Mouse (Mus musculus) midbrain, postnatal 0 days (tissue): ENCODE measurements around the gene Piga. TPM values are rescaled to one million over a fixed set of nuclear protein-coding genes. Genes with fewer than 3 reads are reported as not detected.
A peak's percentile ranks its signal among the peaks of the same experiment; 100 is the strongest.

Experiments
- ATAC-seq: fragments of 200-750 bp; cut with Nextera tagmentation; 2 replicates; pipeline ENCODE4 v1.8.0; 2017; ENCODE audit warnings: moderate number of reproducible peaks, mild to moderate bottlenecking, moderate TSS enrichment, moderate library complexity; ENCODE audit not compliant: low FRiP score
- DNase-seq: peaks from one replicate; pipeline ENCODE4 v3.0.0-alpha.2; 2015; ENCODE audit warnings: low spot score
- H3K27ac ChIP-seq: fragments of 300-500 bp; sonication (generic); 2 replicates; pipeline ENCODE4 v1.5.1; 2014; ENCODE audit warnings: low read depth, mild to moderate bottlenecking, low read length, mixed read lengths
- H3K27me3 ChIP-seq: fragments of 300-500 bp; sonication (generic); 2 replicates; pipeline ENCODE4 v1.6.1; 2014; ENCODE audit warnings: low read length, control low read depth, mixed read lengths; ENCODE audit not compliant: insufficient read depth
- H3K36me3 ChIP-seq: fragments of 300-500 bp; sonication (generic); 2 replicates; pipeline ENCODE4 v1.6.1; 2014; ENCODE audit warnings: low read length, control low read depth, mixed read lengths; ENCODE audit not compliant: insufficient read depth
- H3K4me1 ChIP-seq: fragments of 300-500 bp; sonication (generic); 2 replicates; pipeline ENCODE4 v1.6.1; 2014; ENCODE audit warnings: mild to moderate bottlenecking, control low read depth, antibody characterized with exemption, low read length, mixed read lengths; ENCODE audit not compliant: insufficient read depth
- H3K4me2 ChIP-seq: fragments of 300-500 bp; sonication (generic); 2 replicates; pipeline ENCODE4 v1.6.1; 2014; ENCODE audit warnings: low read depth, mild to moderate bottlenecking, low read length, mixed read lengths; ENCODE audit not compliant: poor library complexity, severe bottlenecking
- H3K4me3 ChIP-seq: fragments of 300-500 bp; sonication (generic); 2 replicates; pipeline ENCODE4 v1.5.1; 2014; ENCODE audit warnings: low read depth, mild to moderate bottlenecking, low read length, moderate library complexity
- H3K9ac ChIP-seq: fragments of 300-500 bp; sonication (generic); replicated peaks from 2 replicates; pipeline ENCODE4 v1.6.1; 2014; ENCODE audit warnings: mild to moderate bottlenecking, low read length, moderate library complexity, mixed read lengths; ENCODE audit not compliant: poor library complexity, severe bottlenecking
- H3K9me3 ChIP-seq: fragments of 300-500 bp; sonication (generic); 2 replicates; pipeline ENCODE4 v1.6.1; 2016; ENCODE audit warnings: low read length, control low read depth
- CTCF ChIP-seq: IDR thresholded peaks from 2 replicates; pipeline ENCODE4 v1.5.1; 2016; ENCODE audit warnings: antibody characterized with exemption, mild to moderate bottlenecking
- WGBS: fragments of 180-500 bp; shearing (Covaris S2); extraction: QIAGEN DNeasy Blood & Tissue Kit; methylation state at CpG from one replicate; pipeline ENCODE4 v1.1.7; 2014; 5-methylcytosine and 5-hydroxymethylcytosine counted together
- polyA plus RNA-seq: library from polyadenylated mRNA; unstranded; fragments of >200 nt; fragmentation: Nextera tagmentation; extraction: Ambion mirVana; gene quantifications from 2 replicates; pipeline ENCODE4 v1.2.1, GENCODE M21; 2015
- total RNA-seq: library from RNA; depleted of rRNA; stranded (reverse); fragments of >200 nt; gene quantifications from 2 replicates; pipeline ENCODE4 v1.2.3, GENCODE M21; 2014

Gene Piga
- total and polyA plus RNA-seq, 2 experiments from 2014 or later = 1.8 to 2.0 TPM

DNA sequence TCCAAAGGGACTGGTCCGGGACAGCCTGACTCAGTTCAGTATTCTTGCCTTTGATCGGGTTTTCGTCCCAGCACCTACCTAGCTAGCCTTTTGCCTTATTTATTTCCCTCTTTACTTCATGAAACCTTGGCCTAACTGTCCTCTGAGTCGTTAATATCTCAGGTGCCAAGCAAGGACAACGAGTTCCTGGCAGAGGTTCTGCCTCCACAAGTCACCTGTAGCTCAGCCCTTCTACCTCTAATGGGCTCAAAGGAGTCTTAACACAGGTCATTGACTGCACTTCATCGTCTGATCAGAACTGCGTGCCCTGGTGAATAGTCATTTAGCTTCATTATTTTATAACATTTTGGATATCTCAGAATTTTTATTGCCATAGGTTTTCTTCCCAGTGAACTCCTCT lies 19.9 kb downstream of the Piga start:
- no peaks in the 10 kb centered on the region for H3K9me3 ChIP-seq
- 89% methylated on average over 7 of the region's 7 CpGs for WGBS
- ATAC-seq (no peak), DNase-seq (no peak)
- no peak overlapping the region for H3K27ac ChIP-seq
- H3K4me3 ChIP-seq = no peak overlapping the region
- H3K4me2 ChIP-seq = no peak overlapping the region
- no peaks in the 10 kb centered on the region for H3K4me1 ChIP-seq
- H3K9ac ChIP-seq = no peak overlapping the region
- no peaks in the 10 kb centered on the region for H3K27me3 ChIP-seq
- H3K36me3 ChIP-seq = no peaks in the 10 kb centered on the region
- no peak for TF ChIP-seq CTCF

DNA sequence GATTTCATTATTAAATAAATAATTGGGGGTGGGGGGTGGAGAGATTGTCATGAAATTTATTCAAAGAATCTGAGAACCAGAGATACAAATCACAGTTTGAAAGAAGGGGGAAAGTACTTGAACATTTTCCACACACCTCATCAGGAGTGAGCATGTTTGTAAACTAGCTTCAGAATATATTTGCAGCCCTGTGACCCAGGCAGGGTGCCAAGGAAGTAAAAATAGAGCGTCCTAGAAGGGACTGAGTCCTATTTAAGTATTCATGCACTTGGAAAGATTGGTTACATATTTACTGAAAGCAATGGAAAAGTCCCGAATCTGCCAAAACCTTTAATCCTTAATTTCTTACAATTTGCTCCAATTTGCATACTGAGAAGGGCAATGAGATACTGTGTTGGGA lies 20.6 kb downstream of the Piga start:
- no peak overlapping the region for H3K9ac ChIP-seq
- H3K4me1 ChIP-seq = no peaks in the 10 kb centered on the region
- no peak overlapping the region for H3K27ac ChIP-seq
- H3K4me3 ChIP-seq = no peak overlapping the region
- H3K4me2 ChIP-seq = no peak overlapping the region
- no peak for DNase-seq
- 71% methylated on average over 2 of the region's 2 CpGs for WGBS
- H3K27me3 ChIP-seq = no peaks in the 10 kb centered on the region
- ATAC-seq = no peak
- TF ChIP-seq CTCF = no peak
- no peaks in the 10 kb centered on the region for H3K36me3 ChIP-seq
- H3K9me3 ChIP-seq = no peaks in the 10 kb centered on the region

DNA sequence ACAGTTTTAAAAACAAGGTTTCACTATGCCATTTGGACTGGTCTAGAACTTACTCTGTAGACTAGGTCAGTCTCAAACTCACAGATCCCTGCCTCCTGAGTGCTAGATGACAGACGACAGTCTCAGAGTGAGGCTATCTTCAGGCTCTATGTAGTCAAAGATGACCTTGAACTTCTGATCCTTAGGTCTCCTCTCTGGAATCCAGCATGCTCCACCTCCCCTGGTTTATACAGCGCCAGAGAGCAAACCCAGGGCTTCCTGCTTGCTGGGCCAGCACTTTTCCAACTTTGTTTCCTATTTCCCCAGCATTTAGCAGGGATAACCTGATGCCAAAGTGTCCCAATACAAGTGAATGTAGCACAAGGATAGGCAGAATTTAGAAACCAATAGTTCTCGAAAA lies 21.1 kb downstream of the Piga start:
- no peak for TF ChIP-seq CTCF
- no peaks in the 10 kb centered on the region; the same call in 1 of the 2 replicates for H3K27me3 ChIP-seq
- no peaks in the 10 kb centered on the region for H3K9me3 ChIP-seq
- H3K36me3 ChIP-seq = no peaks in the 10 kb centered on the region
- H3K4me1 ChIP-seq = no peaks in the 10 kb centered on the region
- no peak overlapping the region for H3K9ac ChIP-seq
- no peak overlapping the region for H3K4me3 ChIP-seq
- 78% methylated on average over 3 of the region's 3 CpGs for WGBS
- H3K27ac ChIP-seq = no peak overlapping the region
- ATAC-seq (no peak), DNase-seq (no peak)
- H3K4me2 ChIP-seq = no peak overlapping the region

- no peak for TF ChIP-seq CTCF
- Histone ChIP-seq H3K27me3 (no peaks in the 10 kb centered on the region; the same call in 1 of the 2 replicates), H3K4me1 (no peaks in the 10 kb centered on the region), H3K9me3 (no peaks in the 10 kb centered on the region), H3K27ac (no peak overlapping the region), H3K9ac (no peak overlapping the region), H3K4me3 (no peak overlapping the region), H3K4me2 (no peak overlapping the region), H3K36me3 (no peaks in the 10 kb centered on the region)
- no peak for ATAC-seq
- WGBS = 83% methylated on average over 3 of the region's 3 CpGs
- no peak for DNase-seq
These were observed 21.7 kb downstream of the Piga start for GRCm38 (mm10) chrX:164441306-164441705.

GRCm38 (mm10) chrX:164445601-164446000 lies 26.0 kb downstream of the Piga start:
- Histone ChIP-seq H3K27ac (no peak overlapping the region), H3K4me3 (no peak overlapping the region), H3K4me2 (no peak overlapping the region), H3K27me3 (no peaks in the 10 kb centered on the region; the same call in 1 of the 2 replicates), H3K9me3 (no peaks in the 10 kb centered on the region), H3K4me1 (no peaks in the 10 kb centered on the region), H3K36me3 (no peaks in the 10 kb centered on the region), H3K9ac (no peak overlapping the region)
- DNase-seq = no peak
- ATAC-seq = no peak
- TF ChIP-seq CTCF = no peak
- WGBS = 91% methylated on average over 12 of the region's 12 CpGs

DNA sequence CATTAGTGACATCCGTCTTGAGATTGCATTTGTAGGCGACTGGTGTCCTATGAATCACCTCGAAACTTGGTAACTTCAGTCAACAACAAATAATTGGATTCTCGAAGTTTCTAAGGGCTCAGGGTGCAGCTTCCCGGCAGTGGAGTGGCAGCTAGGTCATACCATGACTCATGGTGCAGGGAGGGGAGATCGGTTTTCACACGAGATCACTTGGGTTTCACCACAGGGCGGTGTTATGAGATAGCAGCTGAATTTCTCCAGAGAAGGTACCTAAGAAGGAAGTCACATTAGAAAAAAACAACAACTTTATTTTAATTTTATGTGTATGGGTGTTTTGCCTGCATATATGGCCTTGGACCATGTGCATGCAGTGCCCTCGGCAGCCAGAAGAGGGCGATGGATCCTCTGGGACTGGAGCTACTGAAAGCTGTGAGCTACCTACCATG lies 26.5 kb downstream of the Piga start:
- H3K9me3 ChIP-seq = no peaks in the 10 kb centered on the region
- WGBS = 83% methylated on average over 10 of the region's 10 CpGs
- H3K4me3 ChIP-seq = no peak overlapping the region
- H3K27me3 ChIP-seq = no peaks in the 10 kb centered on the region; the same call in 1 of the 2 replicates
- H3K36me3 ChIP-seq = no peaks in the 10 kb centered on the region
- ATAC-seq (no peak), DNase-seq (no peak)
- no peak overlapping the region for H3K27ac ChIP-seq
- H3K9ac ChIP-seq = no peak overlapping the region
- H3K4me1 ChIP-seq = no peaks in the 10 kb centered on the region
- no peak overlapping the region for H3K4me2 ChIP-seq
- peak; percentile 11; the same call in 1 of the 2 replicates for TF ChIP-seq CTCF
